Mouse (Mus musculus): ENCODE data around the gene Gm5862. TPM values are rescaled to one million over a fixed set of nuclear protein-coding genes. Genes with fewer than 3 reads are reported as not detected.

Gene Gm5862
- not detected in 2 replicates for polyA plus RNA-seq (2021; fragmentation: Nextera tagmentation)
- long read RNA-seq, experiment 1: 0 reads
- long read RNA-seq, experiment 2: 0 reads

DNA sequence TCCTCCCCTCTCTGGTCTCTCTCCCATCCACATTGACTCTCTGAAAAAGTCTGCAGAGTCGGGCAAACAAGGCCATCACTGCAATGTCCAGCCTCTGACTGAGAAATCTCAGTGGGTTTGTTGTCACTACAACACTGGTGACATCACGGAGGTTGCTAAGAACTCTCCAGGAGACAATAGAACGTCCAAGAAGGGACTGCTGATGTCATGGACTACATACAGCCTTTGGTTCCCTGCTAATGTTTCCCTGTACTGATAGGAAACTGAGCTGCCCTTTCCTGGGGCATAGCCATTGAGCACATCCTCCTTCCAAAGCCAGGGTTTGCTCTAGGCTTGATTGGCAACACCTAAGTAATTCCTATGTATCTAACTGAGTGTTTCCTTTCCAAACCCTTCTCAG, at the start of gene Gm5862:
Gm5862 (minus strand) TSS at position 101 of the 400 bp plus-strand sequence.

GRCm38 (mm10) chr5:26058481-26058880, 35.8 kb upstream of the Gm5862 start, which contains the start of gene Gm7347:
Gene Gm7347 (minus strand): TSS chr5:26058581.

DNA sequence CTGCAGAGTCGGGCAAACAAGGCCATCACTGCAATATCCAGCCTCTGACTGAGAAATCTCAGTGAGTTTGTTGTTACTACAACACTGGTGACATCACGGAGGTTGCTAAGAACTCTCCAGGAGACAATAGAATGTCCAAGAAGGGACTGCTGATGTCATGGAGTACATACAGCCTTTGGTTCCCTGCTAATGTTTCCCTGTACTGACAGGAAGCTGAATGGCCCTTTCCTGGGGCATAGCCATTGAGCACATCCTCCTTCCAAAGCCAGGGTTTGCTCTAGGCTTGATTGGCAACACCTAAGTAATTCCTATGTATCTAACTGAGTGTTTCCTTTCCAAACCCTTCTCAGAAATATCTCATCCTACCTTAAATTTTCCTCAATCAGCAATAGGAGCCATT, 16.7 kb upstream of the Gm5862 start, which contains the start of gene Speer4a:
Speer4a (minus strand) TSS at position 101 of the 400 bp plus-strand sequence.

GRCm38 (mm10) chr5:26004698-26005097, 18.0 kb downstream of the Gm5862 start, which contains the start of gene Gm1979:
Gene Gm1979 (minus strand): TSS chr5:26004798.

DNA sequence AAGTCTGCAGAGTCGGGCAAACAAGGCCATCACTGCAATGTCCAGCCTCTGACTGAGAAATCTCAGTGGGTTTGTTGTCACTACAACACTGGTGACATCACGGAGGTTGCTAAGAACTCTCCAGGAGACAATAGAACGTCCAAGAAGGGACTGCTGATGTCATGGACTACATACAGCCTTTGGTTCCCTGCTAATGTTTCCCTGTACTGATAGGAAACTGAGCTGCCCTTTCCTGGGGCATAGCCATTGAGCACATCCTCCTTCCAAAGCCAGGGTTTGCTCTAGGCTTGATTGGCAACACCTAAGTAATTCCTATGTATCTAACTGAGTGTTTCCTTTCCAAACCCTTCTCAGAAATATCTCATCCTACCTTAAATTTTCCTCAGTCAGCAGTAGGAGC, 34.2 kb downstream of the Gm5862 start, which contains the start of gene Gm21698:
Gm21698 (minus strand) TSS at position 101 of the 400 bp plus-strand sequence.

GRCm38 (mm10) chr5:25972563-25972962, 50.2 kb downstream of the Gm5862 start, which contains the start of gene Gm21680:
Gene Gm21680 (minus strand): TSS chr5:25972663.

Other genes with a start within 250 kb of the Gm5862 start
- gene Gm21663, start 80.5 kb downstream of the Gm5862 start, polyA plus RNA-seq (2021; fragmentation: Nextera tagmentation): not detected in 2 replicates
- 0.06 and 0.14 TPM in 2 replicates for gene Gm21671, start 68.5 kb downstream of the Gm5862 start, polyA plus RNA-seq (2021; fragmentation: Nextera tagmentation)
- gene Gm21680, start 50.3 kb downstream of the Gm5862 start, polyA plus RNA-seq (2021; fragmentation: Nextera tagmentation): 0.10 TPM in 1 of 2 replicates, not detected in the other
- gene Gm21698, start 34.3 kb downstream of the Gm5862 start, polyA plus RNA-seq (2021; fragmentation: Nextera tagmentation): 0.08 and 0.09 TPM in 2 replicates
- 0.09 TPM in 2 replicates for gene Gm1979, start 18.1 kb downstream of the Gm5862 start, polyA plus RNA-seq (2021; fragmentation: Nextera tagmentation)
- gene Speer4a, start 16.6 kb upstream of the Gm5862 start, polyA plus RNA-seq (2021; fragmentation: Nextera tagmentation): 0.08 TPM in 1 of 2 replicates, not detected in the other
- not detected in 2 replicates for gene Gm7347, start 35.7 kb upstream of the Gm5862 start, polyA plus RNA-seq (2021; fragmentation: Nextera tagmentation)
- 0.05 TPM in 1 of 2 replicates, not detected in the other for gene Gm10471, start 66.4 kb upstream of the Gm5862 start, polyA plus RNA-seq (2021; fragmentation: Nextera tagmentation)
- gene 5031410I06Rik, start 82.4 kb upstream of the Gm5862 start, polyA plus RNA-seq (2021; fragmentation: Nextera tagmentation): not detected in 2 replicates
- gene Gm10220, start 98.5 kb upstream of the Gm5862 start, polyA plus RNA-seq (2021; fragmentation: Nextera tagmentation): not detected in 2 replicates
- gene Gm7361, start 234.8 kb upstream of the Gm5862 start, polyA plus RNA-seq (2021; fragmentation: Nextera tagmentation): 0.10 TPM in 1 of 2 replicates, not detected in the other

Measured in layer of hippocampus, adult 6 months (tissue).